Mouse (Mus musculus) adrenal gland, adult (tissue): ENCODE data around the gene Mpl.

ENCODE experiments used
- DNase-seq, 2 experiments: peaks; one replicate each; pipeline ENCODE4 v3.0.0; 2022 to 2023; ENCODE audit warnings: low spot score in 1 of 2; ENCODE audit not compliant: inconsistent age in 2 of 2

Mpl gene

GRCm38 (mm10) chr4:118457345-118457975, at the start of gene Mpl:
Gene Mpl (minus strand): TSS chr4:118457513.
- DNase-seq = no peak

GRCm38 (mm10) chr4:118505551-118505950, 48.2 kb upstream of the Mpl start:
- DNase-seq = peak in 1 of 2 experiments; percentile 44

DNA sequence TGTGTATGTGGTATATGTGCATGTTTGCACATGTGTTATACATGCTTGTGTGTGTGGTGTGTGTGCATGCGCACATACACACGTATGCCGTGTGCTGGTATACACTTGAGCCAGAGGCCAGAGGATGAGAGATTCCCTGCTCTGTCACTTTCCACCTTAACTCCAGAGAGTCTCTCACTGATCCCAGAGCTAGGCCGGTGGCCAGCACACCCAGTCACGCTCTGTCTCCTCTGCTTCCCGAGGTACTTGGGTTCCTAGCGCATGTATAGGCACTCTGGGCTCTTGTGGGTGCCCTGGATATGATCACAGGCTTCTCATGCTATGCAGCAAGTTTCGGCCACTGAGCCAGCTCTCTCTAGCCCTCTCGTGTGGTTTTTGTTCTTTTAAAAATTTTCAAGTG, 43.5 kb upstream of the Mpl start:
- peak in 1 of 2 experiments; percentile 39 for DNase-seq

DNA sequence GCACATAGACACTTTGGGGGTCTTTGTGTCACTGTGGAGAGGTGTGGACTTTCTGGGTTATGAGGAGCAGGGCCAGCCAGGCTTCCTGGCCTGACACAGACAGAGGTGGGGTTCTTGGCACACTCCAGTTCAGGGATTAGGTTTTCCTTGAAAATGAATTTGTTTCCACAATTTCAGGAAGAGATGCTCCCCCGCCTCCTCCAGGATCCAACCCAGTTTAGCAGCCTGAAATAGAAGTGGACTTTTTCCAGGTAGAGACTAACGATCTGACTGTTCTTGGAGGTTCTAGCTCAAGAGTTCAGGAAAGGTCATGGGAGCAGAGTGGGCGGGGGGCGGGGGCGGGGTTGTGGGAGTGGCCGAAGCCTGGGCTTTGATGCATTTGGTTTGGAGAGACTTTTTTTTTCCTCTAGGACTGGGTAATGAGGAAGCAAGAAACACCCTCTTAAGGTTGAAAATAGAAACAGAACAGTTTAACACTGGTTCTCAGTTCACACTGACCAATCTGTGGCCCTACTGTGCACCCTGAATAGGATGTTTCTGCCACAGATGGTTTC, 42.9 kb upstream of the Mpl start:
- DNase-seq = peak; percentile 29 to 51

DNA sequence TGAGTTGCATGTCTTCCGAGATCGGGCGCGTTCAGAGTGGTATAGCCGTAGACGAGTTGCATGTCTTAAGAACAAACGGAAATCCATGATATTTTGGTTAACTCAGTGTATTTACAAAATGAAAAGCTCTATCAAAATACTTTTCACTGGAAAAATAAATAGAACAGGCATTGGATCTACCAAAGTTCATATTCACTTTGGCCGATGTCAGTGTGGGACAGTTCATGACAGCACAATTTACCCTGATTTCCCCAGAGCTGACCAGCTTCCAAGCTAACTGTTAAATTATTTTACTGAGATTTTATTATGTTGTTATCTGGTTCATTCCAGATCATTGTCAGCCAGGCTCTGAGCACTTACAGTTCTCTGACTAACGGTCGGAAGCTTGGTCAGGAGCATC, 33.1 kb upstream of the Mpl start:
- DNase-seq = no peak

DNA sequence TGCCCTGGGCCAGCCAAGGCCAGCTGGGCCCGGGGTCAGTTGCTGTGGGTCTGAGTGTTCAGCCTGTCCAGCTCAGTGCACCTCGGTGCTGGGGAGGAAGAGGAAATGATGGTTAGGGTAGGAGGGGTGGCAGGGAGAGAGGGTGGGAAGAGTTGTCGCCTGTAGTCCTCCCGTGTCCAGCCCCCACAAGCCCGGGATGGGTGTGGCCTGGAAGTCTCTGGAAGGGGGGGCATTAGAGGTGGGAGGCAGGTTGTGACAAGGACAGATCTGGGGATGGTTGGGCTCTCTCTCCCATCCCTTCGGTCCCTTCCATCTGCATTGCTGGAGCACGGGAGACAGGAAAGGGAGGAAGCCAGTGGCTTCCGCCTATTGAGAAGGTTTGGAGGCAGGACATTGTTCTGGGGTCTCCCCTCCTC, 32.4 kb upstream of the Mpl start, which contains the start of gene Tie1:
Tie1 (minus strand) TSS at position 345 of the 416 bp plus-strand sequence.
- DNase-seq = peak; percentile 75 to 77

GRCm38 (mm10) chr4:118476773-118477530, 19.6 kb upstream of the Mpl start:
- no peak for DNase-seq

GRCm38 (mm10) chr4:118472687-118473086, 15.4 kb upstream of the Mpl start:
- DNase-seq = no peak

GRCm38 (mm10) chr4:118471281-118471680, 14.0 kb upstream of the Mpl start:
- DNase-seq = no peak

DNA sequence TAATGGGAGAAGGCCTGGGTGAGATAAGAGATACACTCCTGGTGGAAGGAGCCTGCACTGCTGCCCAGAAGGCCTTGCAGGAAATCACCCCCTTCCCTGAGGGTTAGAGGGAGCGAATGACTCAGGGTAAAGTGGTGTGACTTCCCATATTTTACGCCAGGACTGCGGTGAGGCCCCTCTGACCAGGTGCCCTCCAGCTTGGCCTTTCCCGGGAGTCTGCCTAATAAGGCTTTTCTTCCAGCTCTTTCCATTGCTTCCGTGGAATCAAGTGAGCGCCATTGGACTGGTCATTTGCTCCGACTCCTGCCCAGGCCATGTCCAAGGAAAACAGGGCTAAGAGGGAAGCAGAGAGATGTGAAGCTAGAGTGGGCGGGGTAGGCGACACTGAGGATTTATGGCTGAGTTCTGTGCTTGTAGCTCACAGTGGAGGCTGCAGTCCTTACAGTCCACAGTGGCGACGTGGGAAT, 8.4 kb upstream of the Mpl start:
- peak; percentile 19 to 57 for DNase-seq

- DNase-seq = no peak
Observed at GRCm38 (mm10) chr4:118464956-118465355, 7.6 kb upstream of the Mpl start.

- DNase-seq = no peak
Observed at GRCm38 (mm10) chr4:118446415-118447153, 10.7 kb downstream of the Mpl start.

- DNase-seq = peak; percentile 32 to 56
Observed at GRCm38 (mm10) chr4:118445781-118446414, 11.4 kb downstream of the Mpl start.

DNA sequence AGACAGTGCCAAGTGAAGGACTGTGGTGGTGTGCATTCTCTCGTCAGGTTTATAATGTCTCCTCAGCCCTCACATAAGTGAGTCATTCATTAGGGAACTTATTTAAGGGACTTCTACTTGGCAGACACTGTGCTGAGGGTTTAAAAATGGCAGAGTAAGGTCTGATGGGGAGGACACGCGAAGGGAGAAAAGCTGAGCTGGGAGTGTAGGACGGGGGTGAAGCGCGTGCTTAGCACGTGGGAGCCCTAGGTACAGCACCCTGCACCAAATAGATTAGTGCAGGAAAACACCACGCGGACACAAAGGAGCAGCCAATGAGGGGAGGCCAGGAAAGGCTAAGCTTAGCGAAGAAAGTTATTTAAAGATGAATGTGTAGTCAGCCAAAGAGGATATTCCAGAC, 12.2 kb downstream of the Mpl start:
- no peak for DNase-seq

- DNase-seq = peak in 1 of 2 experiments; percentile 59
Observed at GRCm38 (mm10) chr4:118437829-118438253, 19.5 kb downstream of the Mpl start.

DNA sequence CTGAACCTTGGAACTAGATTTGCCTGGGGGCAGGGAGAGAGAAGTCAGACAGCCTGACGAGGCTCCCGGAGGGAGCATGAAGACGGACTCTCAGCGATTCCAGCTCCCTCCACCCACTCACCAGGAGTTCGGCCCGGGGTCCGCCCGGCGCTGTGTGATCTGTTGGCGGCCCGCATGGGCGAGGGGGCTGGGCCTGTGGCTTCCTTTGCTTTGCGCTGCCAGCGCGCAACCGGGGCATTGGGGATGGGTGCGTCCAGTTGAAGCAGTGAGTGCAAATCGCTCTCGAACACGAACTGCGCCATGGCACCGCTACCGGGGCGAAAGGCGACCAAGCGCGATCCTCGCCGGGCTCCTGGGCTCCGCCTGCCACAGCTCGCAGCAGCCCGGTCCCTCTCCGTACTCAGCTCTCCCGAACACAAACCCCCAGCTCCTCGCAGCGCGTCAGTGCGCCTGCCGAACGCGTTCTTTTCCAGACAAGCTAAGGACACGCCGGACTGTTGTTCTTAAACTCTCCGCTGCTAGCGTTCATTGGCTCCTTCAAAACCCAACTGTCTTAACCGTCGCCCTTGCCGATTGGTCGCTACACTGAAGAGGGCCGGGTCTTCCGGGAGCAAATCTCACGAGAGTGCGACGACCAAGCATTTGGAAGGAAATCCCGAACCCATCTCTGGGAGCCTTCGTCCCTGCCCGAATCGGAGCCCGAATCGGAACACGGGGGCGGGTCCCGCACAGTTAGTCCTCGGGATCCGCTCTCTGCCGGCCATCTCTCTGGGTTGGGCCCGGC, 20.3 kb downstream of the Mpl start, which contains the start of gene Cdc20:
Cdc20 (minus strand) TSS at position 533 of the 784 bp plus-strand sequence.
- DNase-seq = peak; percentile 92 to 96

GRCm38 (mm10) chr4:118432332-118432731, 25.0 kb downstream of the Mpl start:
- DNase-seq = peak in 1 of 2 experiments; percentile 21

DNA sequence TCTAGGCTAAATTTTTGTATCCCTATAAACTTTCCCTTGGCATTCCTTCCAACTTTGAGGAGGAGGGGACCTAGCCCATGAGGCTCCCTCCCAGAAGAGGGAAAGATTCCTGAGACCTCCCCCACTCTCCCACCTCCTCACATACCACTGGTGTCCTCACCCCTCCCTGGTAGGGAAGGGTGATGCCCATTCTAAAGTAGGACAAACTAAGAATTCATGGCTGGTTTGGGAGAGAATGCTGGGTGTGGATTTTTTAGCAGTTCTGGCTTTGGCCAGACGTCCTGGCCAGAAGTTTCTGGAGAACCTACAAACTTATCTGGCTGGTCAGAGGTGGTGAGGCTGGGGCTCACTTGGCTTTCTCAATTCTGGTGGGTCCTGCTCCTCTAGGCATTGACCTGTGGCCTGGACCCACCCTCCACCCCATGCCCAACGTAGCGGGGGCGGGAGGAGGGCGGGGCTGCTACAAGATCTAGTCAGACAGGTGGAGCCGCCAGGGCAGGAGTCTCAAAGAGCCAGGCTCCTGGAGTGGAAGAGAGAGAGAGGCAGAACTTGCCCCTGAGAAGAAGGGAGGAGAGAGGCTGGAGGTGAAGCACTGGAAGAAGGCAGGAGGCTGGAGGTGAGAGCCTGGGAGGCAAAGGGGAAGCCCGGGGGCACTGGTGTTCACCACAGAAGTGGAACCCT, 28.0 kb downstream of the Mpl start:
- peak; percentile 33 to 61 for DNase-seq

DNA sequence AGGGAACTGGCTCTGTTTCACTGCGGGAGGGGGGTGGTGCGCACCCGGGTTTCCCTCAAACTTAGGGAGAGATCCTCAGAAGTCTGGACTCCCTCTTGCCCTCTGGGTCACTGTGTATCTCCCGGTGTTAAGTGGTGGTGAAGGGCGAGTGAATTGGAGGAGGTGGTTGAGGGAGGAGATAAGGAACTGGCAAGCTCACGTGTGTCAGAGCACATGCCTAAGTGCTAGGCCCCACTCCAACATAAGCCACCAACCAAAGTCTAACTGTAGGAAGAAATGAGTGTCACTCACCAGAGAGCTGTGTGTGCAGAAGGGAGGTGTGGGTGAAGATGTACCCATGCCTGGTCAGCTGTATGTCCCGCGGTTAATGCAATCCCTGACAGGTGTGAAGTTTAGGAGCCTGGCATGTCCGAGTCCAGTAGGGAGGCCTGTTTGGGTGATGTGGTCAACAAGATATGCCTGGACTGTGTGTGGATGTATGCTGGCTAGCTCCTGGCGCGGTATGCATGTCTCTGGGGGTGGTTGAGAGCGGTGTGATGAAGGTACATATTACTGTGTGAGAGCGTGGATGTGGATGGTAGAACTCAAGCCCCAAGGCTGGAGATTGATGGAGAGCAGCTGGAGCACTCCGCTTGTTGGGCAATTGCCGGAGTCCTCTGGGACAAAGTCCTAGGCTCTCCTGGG, 28.6 kb downstream of the Mpl start:
- no peak for DNase-seq
